Mouse (Mus musculus) thymus, adult 2 months (tissue): ENCODE data around the gene Pwwp2b. TPM values are rescaled to one million over a fixed set of nuclear protein-coding genes. Genes with fewer than 3 reads are reported as not detected.

ENCODE experiments used
- DNase-seq: peaks from one replicate; pipeline ENCODE4 v3.0.0; 2021
- H3K27ac ChIP-seq: fragments of 200-500 bp; 2 replicates; pipeline ENCODE4 v1.5.1; 2012; ENCODE audit warnings: low read length, control low read depth; ENCODE audit not compliant: control insufficient read depth, insufficient read depth
- H3K27me3 ChIP-seq: fragments of 200-500 bp; 2 replicates; pipeline ENCODE4 v1.6.1; 2012; ENCODE audit warnings: mild to moderate bottlenecking, low read length, moderate library complexity, mixed read lengths; ENCODE audit not compliant: control insufficient read depth, insufficient read depth
- H3K36me3 ChIP-seq: fragments of 200-500 bp; 2 replicates; pipeline ENCODE4 v1.6.1; 2012; ENCODE audit warnings: mild to moderate bottlenecking, low read length, moderate library complexity; ENCODE audit not compliant: control insufficient read depth, insufficient read depth
- H3K4me1 ChIP-seq: fragments of 200-500 bp; replicated peaks from 2 replicates; pipeline ENCODE4 v1.6.1; 2012; ENCODE audit warnings: low read length; ENCODE audit not compliant: control insufficient read depth, insufficient read depth
- H3K4me3 ChIP-seq: fragments of 200-500 bp; 2 replicates; pipeline ENCODE4 v1.5.1; 2012; ENCODE audit warnings: mild to moderate bottlenecking, low read length, control low read depth, moderate library complexity; ENCODE audit not compliant: control insufficient read depth, insufficient read depth
- CTCF ChIP-seq: fragments of 200-500 bp; IDR thresholded peaks from 2 replicates; pipeline ENCODE4 v1.5.1; 2012; ENCODE audit warnings: mild to moderate bottlenecking, control low read depth, low read length, moderate library complexity, borderline replicate concordance; ENCODE audit not compliant: control insufficient read depth, poor library complexity, insufficient read depth; ENCODE audit errors: extremely low read depth
- POLR2A ChIP-seq: fragments of 200-500 bp; IDR thresholded peaks from 2 replicates; pipeline ENCODE4 v1.6.1; 2012; ENCODE audit warnings: mild to moderate bottlenecking, low read length, control low read depth, moderate library complexity; ENCODE audit not compliant: control insufficient read depth, poor library complexity, insufficient read depth; ENCODE audit errors: extremely low read depth
- WGBS: fragments of 180-500 bp; shearing (Covaris S2); methylation state at CpG from one replicate; pipeline ENCODE4 v1.1.7; 2018; 5-methylcytosine and 5-hydroxymethylcytosine counted together
- polyA plus RNA-seq: library from polyadenylated mRNA; depleted of rRNA; stranded (reverse); fragments of >200 nt; gene quantifications from 2 replicates; pipeline ENCODE4 v1.2.3, GENCODE M21; 2012

Gene Pwwp2b
- polyA plus RNA-seq, 1 experiment, result 7.4 TPM

DNA sequence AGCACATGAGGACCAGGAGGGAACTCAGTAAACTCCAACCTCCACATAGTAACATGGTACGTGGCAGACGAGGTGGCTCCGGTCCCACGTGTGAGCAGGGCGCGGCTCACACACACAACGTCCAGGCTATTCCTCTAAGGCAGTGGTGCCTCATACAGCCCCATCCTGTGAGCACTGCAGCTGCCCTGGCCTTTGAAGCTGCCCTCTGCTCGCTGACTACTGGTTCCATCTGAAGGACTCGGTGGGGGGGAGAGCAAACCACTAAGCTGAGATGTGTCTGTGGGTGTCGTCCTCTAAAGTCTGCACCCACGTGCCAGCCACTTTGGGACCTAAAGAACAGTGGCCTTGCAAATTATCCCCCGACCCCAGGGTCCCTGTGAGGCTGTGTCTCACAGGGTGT, 18.0 kb upstream of the Pwwp2b start:
- Histone ChIP-seq H3K4me1 (peaks cover 42% of the 10 kb centered on the region), H3K27ac (no peak overlapping the region), H3K4me3 (no peak overlapping the region), H3K36me3 (no peaks in the 10 kb centered on the region), H3K27me3 (no peaks in the 10 kb centered on the region)
- TF ChIP-seq POLR2A (no peak), CTCF (no peak)
- 87% methylated on average over 12 of the region's 12 CpGs for WGBS
- no peak for DNase-seq

DNA sequence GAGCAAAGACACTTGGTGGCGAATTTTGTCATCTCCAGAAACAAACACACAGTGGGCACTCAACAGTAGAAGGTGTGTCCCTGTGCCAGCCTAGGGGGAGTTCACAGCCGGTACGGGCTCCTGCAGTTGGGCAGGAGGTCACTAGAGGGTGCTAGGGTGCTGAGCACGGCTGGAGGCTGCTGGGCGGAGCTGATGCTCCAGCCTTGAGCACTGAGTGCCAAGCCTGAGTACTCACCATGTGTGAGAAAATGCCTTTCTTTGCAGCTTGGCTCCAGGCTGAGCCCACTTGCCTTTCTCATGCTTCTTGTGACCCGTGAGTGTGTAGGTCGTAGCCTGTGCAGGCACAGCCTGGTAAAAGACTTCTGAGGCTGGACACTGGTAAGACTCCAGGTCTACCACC, 14.6 kb upstream of the Pwwp2b start:
- Histone ChIP-seq H3K4me1 (peaks cover 12% of the 10 kb centered on the region), H3K27ac (no peak overlapping the region), H3K36me3 (no peaks in the 10 kb centered on the region), H3K4me3 (no peak overlapping the region), H3K27me3 (no peaks in the 10 kb centered on the region)
- TF ChIP-seq POLR2A, result no peak
- peak; percentile 96 for TF ChIP-seq CTCF
- 3% methylated on average over 7 of the region's 7 CpGs for WGBS
- peak; percentile 94 for DNase-seq

DNA sequence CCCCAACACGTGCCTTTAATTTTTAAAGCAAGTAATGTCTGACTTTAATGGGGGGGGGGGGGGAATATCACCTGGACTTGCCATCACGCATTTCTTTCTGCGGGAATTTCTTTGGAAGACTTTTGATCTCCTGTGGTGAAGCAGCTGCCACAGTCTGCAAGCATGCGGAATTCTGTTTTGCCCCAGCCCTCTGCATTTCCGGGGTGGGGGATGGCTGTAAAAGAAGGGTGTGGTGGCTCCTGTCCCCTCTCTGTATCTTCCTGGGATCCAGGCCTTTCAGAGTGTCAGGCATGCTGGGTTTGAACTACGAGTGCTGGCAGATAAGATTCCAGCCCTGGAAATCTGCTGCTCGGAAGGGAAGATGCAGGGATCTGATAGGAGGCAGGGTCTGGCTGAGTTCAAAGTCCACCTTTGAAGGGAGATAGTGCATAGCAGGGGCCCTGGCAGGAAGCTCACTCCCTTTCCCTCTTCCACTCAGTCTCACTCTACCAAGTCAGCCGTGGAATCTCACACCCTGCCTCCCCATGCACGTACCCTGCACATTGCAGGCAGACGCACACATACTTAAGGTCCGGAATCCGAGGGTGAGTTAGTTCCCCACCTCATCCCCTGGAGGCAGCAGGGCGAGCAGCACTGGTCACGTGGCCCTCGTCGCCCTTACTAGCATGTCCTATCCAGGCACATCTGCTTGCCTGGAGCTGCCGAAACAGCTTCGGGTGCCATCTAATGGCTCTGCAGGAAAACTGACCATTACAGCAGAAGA, 13.7 kb upstream of the Pwwp2b start:
- TF ChIP-seq POLR2A, result no peak
- no peak for TF ChIP-seq CTCF
- WGBS, result 61% methylated on average over 18 of the region's 18 CpGs
- Histone ChIP-seq H3K27ac (no peak overlapping the region), H3K36me3 (no peaks in the 10 kb centered on the region), H3K4me1 (peaks cover 9% of the 10 kb centered on the region), H3K27me3 (no peaks in the 10 kb centered on the region), H3K4me3 (no peak overlapping the region)
- DNase-seq, result no peak

DNA sequence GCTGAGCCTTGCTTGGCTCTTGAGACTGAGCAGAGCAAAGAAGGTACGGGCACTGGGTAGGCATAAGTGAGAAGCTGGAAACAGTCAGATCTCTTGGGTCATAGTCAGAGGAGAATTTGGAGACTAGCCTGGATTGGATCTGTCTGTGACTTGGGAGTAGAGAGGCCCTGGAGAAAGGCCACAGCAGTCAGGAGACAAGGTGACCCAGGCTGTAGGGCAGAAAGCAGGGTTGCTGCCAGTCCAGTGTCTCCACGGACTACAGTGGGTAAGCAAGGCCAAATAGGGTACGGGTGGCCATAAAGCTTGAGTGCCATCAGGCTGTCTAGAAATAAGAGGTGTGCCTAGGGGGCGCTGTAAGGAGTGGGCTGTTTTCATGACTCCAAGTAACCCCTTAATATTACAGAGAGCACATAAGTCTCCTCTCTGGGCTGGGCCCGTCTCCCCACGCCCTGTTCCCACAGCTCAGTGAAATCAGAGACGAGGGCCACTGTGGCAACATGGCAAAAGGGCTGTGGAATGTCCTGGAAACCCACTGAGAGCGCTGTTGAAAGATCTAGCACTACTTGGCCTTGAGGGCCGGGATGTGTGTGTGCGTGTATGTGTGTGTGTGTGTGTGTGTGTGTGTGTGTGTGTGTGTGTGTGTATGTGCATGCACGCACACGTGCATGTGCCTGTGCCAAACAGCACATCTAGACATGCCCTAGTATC, 12.5 kb upstream of the Pwwp2b start:
- Histone ChIP-seq H3K4me3 (no peak overlapping the region), H3K27ac (no peak overlapping the region), H3K27me3 (no peaks in the 10 kb centered on the region), H3K36me3 (no peaks in the 10 kb centered on the region), H3K4me1 (peaks cover 9% of the 10 kb centered on the region)
- no peak for TF ChIP-seq CTCF
- no peak for TF ChIP-seq POLR2A
- no peak for DNase-seq
- WGBS, result 91% methylated on average over 12 of the region's 12 CpGs

DNA sequence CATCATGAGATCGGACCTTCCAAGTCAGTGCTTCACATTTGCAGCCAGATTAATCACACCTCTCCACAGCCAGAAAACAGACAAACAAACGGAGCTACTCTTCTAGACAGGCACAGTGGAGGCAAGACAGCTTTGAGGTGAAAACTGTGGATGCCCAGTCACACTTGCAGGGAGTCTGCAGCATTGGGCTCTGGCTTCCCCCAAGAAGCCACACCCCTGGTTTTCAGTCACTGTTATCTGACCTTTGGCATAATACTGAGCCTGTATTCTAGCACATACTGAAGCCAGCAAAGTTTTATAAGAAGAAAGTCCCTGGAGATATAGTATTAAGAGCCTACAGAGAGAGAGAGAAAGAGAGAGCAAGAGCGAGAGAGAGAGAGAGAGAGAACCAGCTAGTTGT, 8.8 kb upstream of the Pwwp2b start:
- no peak for DNase-seq
- WGBS, result 91% methylated on average over 3 of the region's 3 CpGs
- H3K27ac ChIP-seq, result no peak overlapping the region
- peaks cover 6% of the 10 kb centered on the region for H3K4me1 ChIP-seq
- no peaks in the 10 kb centered on the region for H3K27me3 ChIP-seq
- H3K36me3 ChIP-seq, result no peaks in the 10 kb centered on the region
- no peak overlapping the region for H3K4me3 ChIP-seq
- TF ChIP-seq POLR2A (no peak), CTCF (no peak)

DNA sequence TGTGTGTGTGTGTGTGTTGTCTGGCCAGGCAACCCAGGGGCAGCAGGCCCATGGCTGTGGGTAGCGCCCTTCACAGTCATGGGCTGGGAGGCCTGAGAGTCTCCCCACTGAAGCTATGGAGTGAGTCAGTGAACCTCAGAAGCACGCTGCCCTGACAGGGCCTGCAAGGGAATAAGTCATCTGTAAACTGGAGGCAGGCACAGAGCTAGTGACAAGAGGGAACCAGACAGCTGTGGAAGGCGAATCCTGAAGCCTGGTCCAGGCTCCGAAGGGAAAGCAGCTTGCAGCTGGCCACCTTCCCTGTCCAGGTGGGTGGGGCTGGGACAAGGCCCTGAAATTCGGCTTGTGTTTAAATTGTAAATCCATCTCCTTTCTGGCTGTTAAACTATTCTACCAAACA, 2.2 kb upstream of the Pwwp2b start:
- Histone ChIP-seq H3K36me3 (no peaks in the 10 kb centered on the region), H3K4me3 (no peak overlapping the region), H3K27me3 (no peaks in the 10 kb centered on the region), H3K4me1 (peaks cover 16% of the 10 kb centered on the region), H3K27ac (no peak overlapping the region)
- no peak for DNase-seq
- WGBS, result 97% methylated on average over 5 of the region's 5 CpGs
- TF ChIP-seq POLR2A (no peak), CTCF (no peak)
